Mouse (Mus musculus): Measurements from ENCODE around the gene Nmrk2.

- TF ChIP-seq CTCF (IDR thresholded peaks at IDR 0.05; ENCODE audit: control insufficient read depth, insufficient read depth, insufficient read length) (no peak), MYOG (IDR thresholded peaks at IDR 0.05; ENCODE audit: control insufficient read depth, extremely low read depth, insufficient read length) (no peak), CEBPB (IDR thresholded peaks at IDR 0.05; ENCODE audit: low read depth) (no peak), USF1 (IDR thresholded peaks at IDR 0.05; ENCODE audit: low read depth) (peak; percentile 98)
Measured at GRCm38 (mm10) chr10:81167200-81168086, 34.4 kb downstream of the Nmrk2 start, which contains the start of gene Pias4.

Measured in C2C12 (cell line).